Mouse (Mus musculus) WW6 (cell line): ENCODE data around the gene Gm4869.
"Not testable (repeated sequence)": the region's sequence is repeated elsewhere in the genome, so short reads cannot be mapped to it uniquely, and the experiment has no call there.

ENCODE experiments used
- DNase-seq: peaks from one replicate; pipeline ENCODE4 v3.0.0-alpha.2; 2013; ENCODE audit warnings: low read depth, low spot score

Gene Gm4869

DNA sequence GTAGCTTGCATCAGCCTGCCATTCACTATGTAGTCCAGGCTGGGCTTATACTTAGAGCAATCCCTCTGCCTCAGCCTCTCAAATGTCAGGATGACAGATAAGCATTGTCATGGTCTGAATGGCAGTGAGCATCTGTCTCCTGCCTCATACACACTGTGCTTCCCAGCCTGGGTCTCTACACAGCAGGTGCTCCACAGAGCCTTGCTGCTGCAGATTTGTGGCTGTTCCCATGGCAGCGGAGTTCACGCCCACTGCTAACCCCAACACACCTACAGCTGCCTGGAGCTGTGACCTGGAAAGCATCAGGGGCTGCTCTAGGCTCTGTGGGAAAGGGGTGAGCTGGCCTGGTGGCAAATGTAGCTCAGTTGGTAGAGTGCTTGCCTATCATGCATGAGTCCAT, 19.5 kb downstream of the Gm4869 start:
- DNase-seq: no peak

DNA sequence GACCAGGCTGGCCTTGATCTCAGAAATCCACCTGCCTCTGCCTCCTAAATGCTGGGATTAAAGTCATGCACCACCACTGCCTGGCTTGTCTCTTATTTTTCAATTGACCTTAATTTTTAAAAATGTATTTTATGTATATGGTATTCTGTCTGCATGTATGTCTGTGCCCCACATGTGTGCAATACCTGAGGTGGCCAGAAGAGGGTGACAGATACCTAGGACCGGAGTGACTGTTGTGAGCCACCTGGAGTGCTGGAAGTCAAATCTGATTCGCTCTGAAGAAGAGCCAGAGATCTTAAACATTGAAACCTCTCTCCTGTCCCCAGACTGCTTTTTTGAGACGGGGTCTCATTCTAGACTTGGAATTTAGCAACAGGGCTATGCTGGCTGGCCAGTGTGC, 26.9 kb downstream of the Gm4869 start:
- peak; percentile 39 for DNase-seq

- no peak for DNase-seq
These were observed 36.0 kb downstream of the Gm4869 start for GRCm38 (mm10) chr5:140481458-140481857.

- no peak for DNase-seq
These were observed 45.7 kb downstream of the Gm4869 start for GRCm38 (mm10) chr5:140491142-140491541.

DNA sequence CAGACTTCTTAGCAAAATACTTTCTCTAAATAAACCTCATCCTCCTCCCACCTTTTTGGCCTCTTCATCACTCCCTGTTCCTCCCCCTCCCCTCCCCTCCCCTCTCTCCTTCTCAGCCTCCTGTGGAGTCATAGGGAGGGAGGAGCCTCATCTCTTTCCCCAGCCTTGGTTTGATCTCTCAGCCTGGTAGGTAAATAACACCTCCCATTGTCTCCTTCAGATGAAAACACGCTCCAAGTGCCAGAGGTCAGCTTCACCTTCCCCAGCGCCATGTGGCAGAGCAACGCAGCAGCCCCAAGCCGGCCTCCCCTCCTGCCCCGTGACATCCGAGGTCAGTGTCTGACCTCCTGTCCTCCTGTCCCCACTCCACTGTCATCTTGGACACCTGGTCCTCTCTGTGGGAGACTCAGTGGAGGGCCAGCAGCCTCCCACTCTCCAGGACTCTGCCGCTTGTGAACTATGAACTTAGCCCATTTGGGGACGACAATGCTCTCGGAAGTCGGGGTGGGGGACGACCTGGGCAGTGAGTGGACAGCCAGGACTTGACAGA, 47.3 kb downstream of the Gm4869 start:
- DNase-seq: no peak

GRCm38 (mm10) chr5:140498176-140498575, 52.7 kb downstream of the Gm4869 start:
- DNase-seq: no peak

GRCm38 (mm10) chr5:140500736-140501135, 55.3 kb downstream of the Gm4869 start:
- no peak for DNase-seq

DNA sequence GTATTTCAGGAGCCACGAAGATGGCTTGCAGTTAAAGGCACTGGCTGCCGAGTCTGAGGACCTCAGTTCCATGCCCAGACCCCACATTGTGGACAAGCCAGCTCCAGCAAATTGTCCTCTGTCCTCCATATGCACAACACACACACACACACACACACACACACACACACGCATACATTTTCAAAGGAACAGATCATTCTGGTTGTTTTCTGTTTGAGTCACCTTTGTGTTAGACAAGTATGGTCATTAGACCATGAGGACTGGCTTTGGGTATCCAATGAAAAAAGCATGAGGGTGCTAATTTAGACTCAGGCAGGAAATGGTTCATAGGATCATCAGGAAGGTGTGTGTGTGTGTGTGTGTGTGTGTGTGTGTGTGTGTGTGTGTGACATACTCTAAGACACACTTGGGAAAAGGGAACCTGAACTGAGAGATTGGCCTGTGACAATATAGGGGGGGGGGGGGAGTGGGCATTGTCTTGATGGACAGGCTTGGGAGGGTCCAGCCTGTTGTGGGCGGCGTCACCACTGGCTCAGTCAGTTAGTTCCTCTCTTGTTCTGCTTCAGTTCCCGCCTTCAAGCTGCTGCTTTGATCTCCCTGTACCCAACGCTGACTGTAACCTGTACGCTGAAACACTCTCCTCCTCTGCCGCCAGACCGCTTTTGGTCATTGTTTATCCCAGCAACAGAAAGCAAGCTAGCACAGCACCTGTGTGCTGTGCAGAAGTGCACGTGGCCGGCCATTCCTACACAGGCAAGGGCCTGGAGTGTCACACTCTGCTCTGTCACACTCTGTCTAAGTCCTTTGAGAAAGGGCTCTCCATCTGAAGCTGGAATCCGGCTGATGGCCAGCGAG, 56.8 kb downstream of the Gm4869 start:
- DNase-seq: no peak

DNA sequence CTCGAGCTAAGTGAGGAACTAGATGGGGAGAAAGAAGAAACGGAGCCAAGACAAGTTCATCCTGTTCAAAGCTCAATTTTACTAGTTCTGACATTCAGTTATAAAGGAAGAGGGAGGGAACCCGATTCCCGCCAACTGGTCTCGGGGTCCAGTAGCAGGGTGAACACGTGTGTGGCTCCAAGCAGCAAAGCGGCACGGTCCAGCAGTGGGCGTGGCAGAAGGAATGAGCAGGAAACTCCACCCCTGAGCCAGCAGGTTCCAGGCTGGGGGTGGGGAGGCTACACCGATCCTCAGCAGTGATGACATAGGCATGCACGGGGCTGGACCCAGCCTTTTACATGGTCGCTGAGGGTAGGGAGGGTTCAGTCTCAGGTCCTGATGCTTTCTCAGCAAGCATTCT, 57.5 kb downstream of the Gm4869 start:
- not testable (repeated sequence) for DNase-seq

DNA sequence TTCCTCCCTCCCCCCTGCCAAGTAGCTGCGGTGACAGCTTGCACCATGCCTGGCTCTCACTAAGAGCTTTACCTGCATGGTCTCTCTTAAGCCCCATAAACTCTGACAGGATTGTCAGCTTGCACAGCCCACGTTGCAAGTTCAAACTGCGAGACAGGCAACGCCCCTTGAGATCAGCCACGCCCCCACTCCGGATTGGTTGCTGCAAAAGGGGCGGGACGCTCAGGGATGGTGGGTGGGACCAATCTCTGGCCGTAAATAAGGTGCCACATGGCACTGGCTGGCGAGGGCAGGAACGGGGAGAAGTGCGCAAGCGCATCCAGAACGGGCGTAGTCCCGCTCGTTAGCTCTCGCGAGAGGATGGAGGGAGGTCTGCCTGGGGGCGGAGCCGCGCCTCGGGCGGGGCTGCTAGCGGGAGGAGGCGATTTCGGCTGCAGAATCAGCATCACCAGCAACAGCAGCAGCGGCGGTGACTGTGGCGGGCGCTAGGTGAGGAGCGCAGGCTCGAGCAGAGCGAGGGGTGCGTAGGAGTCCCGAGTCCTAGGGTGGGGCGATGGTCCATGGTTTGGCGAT, 59.8 kb downstream of the Gm4869 start, which contains the start of gene Chst12:
Gene Chst12 (plus strand): TSS at position 343 of the 573 bp plus-strand sequence.
- DNase-seq: peak; percentile 97

- no peak for DNase-seq
These were observed 60.8 kb downstream of the Gm4869 start for GRCm38 (mm10) chr5:140506096-140506794.

DNA sequence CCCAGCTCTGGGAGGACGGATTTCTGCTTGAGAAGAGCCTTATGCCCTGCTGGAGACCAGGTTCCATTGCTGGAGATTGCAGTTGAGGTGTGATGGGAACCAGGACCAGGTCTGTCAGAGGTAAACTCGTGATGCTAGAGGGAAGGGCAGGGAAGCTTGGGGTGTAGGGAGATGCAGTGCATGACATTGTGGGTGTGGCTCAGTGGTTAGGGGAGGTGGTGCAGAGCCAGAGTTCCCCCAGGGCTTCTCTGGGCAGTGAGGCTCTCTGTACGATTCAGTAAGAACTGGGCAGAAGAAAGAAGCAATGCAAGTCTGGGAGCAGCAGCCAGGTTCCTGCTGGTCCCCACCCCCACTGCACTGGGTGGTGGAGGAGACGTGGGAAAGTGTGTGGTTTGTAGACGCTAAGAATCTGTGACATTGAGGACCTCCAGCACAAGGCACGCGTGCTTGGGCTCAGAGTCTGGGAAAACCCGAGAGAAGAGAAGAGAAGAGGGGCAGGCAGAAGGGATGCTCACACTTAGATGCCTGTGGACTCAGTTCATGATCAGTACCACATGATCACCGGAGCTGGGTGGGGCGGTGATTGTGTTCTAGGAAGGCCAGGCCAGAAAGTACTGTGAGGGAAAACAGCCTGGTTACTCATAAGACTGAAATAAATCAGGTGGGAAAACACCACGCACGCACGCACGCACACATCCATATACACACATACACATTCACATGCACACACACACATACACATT, 62.2 kb downstream of the Gm4869 start:
- DNase-seq: no peak

DNA sequence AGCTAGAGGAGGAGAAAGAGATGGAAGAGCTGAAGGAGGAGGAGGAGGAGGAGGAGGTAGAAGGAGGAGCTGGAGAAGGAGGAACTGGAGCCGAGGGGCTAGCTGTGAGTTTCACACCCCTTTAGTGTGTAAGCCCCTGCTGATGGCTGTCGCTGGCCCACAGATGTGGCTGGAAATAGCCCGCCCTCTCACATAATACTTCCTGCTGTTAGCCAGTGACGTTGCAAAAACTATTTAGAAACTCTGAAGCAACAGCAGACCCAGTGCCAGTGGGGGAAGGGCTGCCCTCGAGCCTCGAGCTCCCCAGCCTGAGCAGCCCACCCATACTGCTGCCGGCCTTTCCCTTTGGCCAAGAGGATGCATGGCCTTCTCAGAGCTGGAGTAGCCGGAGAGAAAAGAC, 63.2 kb downstream of the Gm4869 start:
- no peak for DNase-seq

DNA sequence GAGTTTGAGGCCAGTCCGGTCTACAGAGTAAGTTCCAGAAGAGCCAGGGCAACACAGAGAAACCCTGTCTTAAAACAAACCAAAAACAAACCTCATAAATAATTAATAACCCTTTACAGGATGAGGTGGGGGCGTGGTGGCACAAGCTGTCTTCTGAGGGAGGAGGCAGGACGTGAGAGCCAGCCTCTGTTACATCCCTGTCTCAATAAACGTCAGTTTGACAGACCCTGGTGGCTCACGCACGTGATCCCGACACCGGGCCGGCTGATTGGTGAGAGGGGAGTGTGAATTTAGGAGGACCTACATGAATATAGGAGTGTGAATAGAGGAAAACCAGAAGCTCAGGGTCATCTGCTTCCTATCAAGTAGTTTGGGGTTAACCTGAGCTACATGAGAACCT, 63.8 kb downstream of the Gm4869 start:
- no peak for DNase-seq

- DNase-seq: no peak
These were observed 64.9 kb downstream of the Gm4869 start for GRCm38 (mm10) chr5:140510012-140511000.

DNA sequence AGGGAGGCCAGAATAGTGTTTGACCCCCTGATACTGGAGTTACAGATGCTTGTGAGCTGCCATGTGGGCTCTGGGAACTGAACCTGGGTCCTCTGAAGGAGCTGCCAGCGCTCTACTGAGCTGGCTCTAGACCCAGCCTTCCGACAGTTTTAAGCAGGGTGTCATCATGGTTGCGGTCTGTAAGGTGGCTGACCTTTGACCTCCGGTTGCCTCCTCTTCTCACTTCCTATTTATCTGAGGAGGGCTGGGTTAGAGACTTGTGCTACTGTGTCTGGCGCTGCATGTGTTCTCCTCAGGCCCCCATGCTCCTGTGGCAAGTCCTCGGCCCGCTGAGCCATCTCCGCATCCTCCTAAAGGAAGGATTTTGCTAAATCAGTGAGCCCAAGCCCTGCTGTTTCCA, 68.5 kb downstream of the Gm4869 start:
- DNase-seq: no peak

GRCm38 (mm10) chr5:140514799-140515486, 69.5 kb downstream of the Gm4869 start:
- DNase-seq: no peak

DNA sequence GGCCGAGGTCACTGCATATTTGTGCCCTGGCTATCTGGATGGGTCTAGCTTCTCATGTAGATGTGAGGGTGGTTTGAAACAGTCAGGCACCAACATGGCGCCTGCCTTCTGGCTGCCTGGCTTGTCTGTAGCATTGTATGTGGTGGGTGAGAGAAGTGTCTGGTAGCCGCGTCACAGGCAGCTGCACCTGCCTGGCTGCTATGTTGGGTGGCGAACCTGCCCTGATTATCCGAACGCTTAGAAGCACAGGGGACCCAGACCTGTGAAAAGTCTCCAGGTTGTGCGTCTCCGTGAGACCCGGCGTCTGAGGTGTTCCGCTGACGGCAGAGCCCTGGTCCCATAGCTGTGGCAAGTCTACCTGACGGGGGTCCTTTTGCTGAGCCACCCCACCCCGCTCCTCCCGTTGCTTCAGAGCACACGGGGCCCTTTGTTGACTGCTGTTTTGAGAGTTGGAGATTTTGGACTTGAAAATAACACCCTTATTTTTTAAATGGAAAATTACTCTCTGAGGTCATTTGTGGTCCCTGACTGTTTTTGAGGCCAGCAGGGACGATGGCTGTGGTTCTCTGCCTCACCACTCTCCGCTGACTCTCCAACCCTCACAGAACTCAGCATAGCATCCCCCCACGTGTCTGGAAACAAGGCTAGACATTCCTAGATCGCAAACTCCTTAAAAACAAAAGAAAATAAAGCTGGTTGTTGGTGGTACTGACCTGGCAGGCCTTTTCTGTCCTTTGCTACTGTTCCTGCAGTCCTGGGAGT, 71.9 kb downstream of the Gm4869 start:
- no peak for DNase-seq

DNA sequence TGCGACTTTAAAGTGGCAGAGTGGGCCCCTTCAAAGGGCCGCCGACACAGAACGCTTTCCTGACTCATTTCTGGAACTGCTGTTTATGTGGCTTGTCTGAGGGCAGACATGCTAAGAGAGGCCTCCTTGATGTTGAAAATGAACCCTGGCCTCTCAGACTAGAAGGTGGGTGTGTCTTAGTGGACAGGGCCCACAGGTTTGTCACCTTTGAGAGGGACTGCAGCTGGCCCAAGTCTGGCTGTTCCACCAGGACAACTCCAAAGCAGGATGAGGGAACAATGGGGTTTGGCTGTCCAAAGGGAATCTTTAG, 72.4 kb downstream of the Gm4869 start:
- no peak for DNase-seq
